Mouse (Mus musculus) embryo, embryonic 11.5 days (tissue): ENCODE results near the gene Lypd4.

ENCODE experiments used
- DNase-seq: peaks from one replicate; pipeline ENCODE4 v3.0.0-alpha.2; 2012; ENCODE audit warnings: low read depth, low spot score

The Lypd4 gene

GRCm38 (mm10) chr7:24889431-24890220, 19.9 kb upstream of the Lypd4 start:
- no peak for DNase-seq

GRCm38 (mm10) chr7:24887096-24887495, 17.4 kb upstream of the Lypd4 start:
- DNase-seq, result no peak

- no peak for DNase-seq
Measured at GRCm38 (mm10) chr7:24886308-24886633, 16.5 kb upstream of the Lypd4 start.

- DNase-seq, result no peak
Measured at GRCm38 (mm10) chr7:24885468-24886307, 15.9 kb upstream of the Lypd4 start.

- DNase-seq, result no peak
Measured at GRCm38 (mm10) chr7:24884693-24885291, 15.1 kb upstream of the Lypd4 start.

GRCm38 (mm10) chr7:24883896-24884692, 14.4 kb upstream of the Lypd4 start, which contains the start of gene Rps19:
Gene Rps19, plus strand, starts transcription at chr7:24884371.
- DNase-seq, result peak; percentile 99

- no peak for DNase-seq
Measured at GRCm38 (mm10) chr7:24882416-24883199, 12.9 kb upstream of the Lypd4 start.

GRCm38 (mm10) chr7:24879620-24880019, 9.9 kb upstream of the Lypd4 start:
- no peak for DNase-seq

GRCm38 (mm10) chr7:24877588-24877987, 7.8 kb upstream of the Lypd4 start:
- DNase-seq, result no peak

GRCm38 (mm10) chr7:24869080-24869479, 661 bp downstream of the Lypd4 start:
- DNase-seq, result no peak

- DNase-seq, result no peak
Measured at GRCm38 (mm10) chr7:24864156-24864555, 5.6 kb downstream of the Lypd4 start.

GRCm38 (mm10) chr7:24862853-24863252, 6.9 kb downstream of the Lypd4 start:
- no peak for DNase-seq

GRCm38 (mm10) chr7:24861913-24862312, 7.8 kb downstream of the Lypd4 start, which contains the start of gene Gm9844:
Gene Gm9844, plus strand, starts transcription at chr7:24862213.
- no peak for DNase-seq

- no peak for DNase-seq
Measured at GRCm38 (mm10) chr7:24859234-24859633, 10.5 kb downstream of the Lypd4 start.

- DNase-seq, result no peak
Measured at GRCm38 (mm10) chr7:24856460-24857120, 13.2 kb downstream of the Lypd4 start.

GRCm38 (mm10) chr7:24853695-24854094, 16.0 kb downstream of the Lypd4 start:
- DNase-seq, result no peak

- DNase-seq, result no peak
Measured at GRCm38 (mm10) chr7:24853233-24853563, 16.5 kb downstream of the Lypd4 start.

- no peak for DNase-seq
Measured at GRCm38 (mm10) chr7:24852557-24853232, 17.0 kb downstream of the Lypd4 start.

GRCm38 (mm10) chr7:24851596-24852325, 18.0 kb downstream of the Lypd4 start:
- no peak for DNase-seq
